Mouse (Mus musculus) embryo, embryonic 11.5 days (tissue): ENCODE measurements around the gene Alk.

Experiments
- DNase-seq: peaks from one replicate; pipeline ENCODE4 v3.0.0-alpha.2; 2012; ENCODE audit warnings: low read depth, low spot score

Alk gene

DNA sequence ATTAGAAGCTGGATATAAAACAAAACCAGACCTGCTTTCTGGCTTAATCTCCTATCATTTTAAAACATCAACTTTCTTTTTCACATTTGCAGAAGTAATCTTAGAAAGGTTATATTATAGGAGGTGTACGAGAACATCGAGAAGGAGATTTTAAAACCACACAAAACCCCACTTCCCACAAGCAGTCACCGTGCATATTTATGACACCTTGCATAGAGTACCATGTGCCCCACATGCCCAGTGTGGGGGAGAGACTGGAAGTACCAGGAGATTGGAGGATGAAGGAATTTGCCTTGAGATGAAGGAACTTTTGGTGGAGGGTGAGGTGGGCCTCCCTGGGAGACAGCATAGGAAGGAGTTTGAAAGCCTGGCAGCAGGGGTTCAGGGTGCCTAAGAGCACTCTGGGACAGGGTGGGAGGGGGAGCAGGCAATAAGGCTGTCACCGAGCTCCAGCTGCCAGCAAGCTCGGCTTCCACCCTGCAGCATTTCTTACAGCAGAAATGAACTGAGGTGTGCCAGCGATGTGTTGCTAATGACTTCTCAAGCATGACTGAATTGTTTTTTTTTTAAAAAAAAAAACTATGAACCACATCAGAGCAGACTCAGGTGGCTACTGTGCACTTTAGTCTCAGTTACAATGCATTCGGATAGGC lies 459.4 kb downstream of the Alk start:
- DNase-seq, result no peak

DNA sequence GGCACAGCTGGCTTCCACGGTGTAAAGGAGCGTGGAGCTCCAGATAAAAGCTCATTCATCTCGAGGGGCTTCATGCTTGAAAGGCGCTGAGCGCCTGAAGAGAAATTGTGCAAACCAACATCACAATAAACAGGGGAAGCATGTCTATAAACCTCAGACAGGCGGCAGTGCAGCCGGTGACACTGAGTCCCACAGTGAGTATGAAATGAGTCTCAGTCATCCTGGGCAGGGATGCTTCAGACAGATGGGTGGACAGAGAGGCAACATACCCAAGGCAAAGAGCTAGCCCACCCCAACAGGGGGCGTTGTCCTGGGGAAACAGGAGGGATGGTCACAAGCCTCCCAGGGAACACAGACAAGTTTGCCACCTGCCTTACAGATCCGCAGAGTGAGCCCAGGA lies 460.0 kb downstream of the Alk start:
- no peak for DNase-seq

DNA sequence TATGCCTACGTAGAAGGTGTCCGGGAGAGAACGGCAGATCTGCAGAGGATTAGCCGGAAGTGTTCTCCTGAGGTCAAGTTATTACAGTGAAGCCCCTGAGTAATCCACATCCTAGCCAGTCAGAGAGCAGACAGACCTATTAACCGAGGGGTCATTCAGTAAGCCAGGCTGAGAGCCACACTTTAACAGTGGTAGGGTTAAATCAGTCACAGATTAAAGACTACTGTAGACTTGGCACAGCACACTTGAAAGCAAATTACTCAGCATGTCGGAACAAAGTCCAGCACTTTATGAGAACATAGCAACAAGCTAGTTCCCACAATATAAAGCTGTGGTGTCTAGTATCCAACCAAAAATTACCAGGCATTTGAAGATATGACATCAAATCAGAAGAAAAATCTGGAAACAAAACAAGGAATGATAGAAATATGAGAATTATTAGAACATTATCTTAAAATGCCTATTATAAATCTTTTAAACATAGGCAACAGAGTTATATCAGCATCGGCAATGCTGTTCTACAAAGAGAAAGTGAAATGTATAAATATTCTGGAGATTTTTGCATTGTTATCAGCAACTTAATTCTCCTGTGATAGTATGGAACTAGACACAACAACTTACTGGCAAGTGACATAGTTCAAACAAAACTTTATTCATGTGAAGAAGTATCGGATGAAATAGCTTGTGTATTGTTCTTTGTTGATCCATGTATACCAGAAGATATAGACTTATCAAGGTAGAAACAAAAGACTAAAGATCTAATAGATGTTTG lies 472.1 kb downstream of the Alk start:
- DNase-seq, result no peak

DNA sequence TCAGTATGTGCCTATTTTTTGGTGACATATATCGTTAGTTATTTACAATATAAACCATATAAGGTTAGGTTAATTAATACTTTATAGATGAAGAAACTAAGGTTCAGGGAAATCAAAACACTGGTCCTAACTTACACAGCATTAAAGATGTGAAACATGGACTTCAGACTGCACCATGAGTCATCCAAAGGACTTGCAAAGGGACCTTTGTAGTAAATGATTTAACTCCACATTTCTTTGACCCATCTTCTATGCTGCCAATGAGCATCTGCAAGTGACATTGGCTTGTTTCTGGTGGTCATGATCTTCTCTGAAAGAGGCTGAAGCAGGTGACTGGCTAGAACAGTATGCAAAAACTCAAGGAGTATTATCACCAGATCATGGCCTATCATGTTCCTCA lies 482.8 kb downstream of the Alk start:
- DNase-seq, result no peak

DNA sequence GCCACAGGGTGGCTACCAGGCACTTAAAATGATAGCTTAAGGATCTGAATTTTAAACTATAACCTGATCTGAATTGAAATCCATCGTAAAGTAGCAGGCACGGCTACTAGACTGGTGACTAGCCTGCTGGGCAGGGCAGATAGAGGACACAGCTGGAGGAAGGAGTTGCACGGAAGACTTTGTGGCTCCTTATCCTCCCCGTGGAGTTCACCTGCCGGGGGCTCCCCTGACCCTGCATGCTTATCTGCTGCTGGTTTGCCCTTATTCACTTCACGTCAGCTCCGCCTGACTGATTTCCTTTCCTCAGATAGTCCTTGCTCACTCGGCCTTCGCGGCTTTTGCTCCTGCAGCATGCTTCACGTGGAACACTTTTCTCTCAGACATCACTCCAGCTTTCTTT lies 484.1 kb downstream of the Alk start:
- no peak for DNase-seq

DNA sequence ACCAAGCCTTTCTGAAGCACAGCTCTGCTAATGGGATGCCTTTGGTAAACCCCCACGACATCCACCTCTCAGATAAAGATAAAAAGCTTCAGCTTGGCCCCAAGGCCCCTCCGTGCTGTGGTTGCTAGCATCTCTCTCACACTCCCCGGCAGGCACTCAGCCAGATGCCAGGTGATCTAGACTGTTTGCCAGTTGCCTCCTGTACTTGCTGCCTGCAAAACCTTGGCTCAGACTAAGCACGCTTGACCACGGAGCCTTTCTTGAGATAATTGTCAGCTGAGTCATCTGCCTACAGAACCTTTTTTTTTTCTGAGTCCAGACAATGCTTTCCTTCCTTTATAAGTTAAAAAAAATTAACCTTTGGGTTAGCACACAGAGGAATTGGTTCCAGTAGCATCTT lies 486.1 kb downstream of the Alk start:
- no peak for DNase-seq

DNA sequence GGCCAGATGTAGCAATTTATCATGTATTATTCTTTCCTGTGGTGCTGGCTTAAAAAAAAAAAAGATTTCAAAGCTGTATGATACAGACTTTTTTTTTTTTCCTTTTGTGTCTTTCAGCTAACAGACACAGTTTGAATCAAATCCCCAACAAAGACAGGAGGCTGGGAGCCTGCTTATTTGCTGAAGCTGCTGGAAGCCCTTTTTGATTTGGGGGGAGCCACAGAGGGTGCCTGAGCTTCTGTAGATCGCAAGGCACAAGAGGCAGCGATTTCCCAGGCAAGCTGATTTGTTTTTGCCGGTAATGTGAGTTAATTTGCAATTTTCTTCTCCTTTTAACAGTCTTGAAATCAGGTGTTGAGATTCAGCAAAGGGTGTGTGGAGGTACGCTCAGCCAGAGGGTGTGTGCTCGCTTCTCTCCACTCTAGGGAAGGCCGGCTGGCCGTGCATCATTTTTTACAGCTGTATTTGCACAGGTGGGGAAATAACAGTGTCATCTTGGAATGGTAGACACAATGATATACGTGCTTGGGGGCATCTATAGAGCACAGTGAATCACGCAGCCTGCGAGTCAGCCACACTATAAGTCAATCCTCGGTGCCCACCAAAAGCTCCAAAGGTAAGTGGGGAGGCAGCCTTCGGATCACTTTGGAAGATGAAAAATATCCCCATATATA lies 489.0 kb downstream of the Alk start:
- no peak for DNase-seq

DNA sequence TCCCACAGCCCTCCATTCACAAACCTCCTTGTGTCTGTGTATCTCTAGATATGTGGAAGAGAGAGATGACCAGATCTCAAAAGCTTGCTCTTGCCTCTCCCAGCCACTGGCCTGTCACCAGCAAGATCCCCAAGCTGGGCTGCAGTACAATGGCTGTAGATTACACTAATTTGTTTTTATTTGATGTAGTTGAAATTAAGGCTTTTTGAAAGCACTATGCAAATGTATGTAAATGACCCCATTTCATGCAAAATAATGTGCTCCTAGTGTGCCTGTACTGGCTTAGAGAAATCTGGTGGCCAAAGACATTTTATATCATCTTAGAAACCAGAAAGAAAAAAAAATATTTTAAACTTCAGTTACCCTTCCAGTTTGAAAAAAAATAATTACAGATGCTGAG lies 492.4 kb downstream of the Alk start:
- no peak for DNase-seq

DNA sequence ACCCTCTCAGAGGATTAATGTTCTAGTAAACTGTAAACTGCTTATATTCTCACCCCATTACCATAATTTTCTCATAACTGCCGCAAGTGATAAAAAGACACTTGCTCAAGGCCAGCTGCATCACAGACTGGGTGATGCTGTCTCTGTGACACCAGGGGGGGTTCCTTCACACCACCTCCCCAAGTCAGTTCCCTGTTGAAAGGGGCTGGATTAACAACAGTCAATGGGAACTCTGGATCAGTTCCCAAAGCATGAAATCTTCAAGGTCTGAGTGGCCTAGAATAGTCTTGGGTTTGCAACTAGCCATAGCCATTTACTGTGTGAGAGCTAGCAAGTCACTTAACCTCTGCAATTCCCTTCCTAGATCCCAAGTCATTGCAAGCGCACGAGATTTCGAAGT lies 492.9 kb downstream of the Alk start:
- DNase-seq, result no peak

DNA sequence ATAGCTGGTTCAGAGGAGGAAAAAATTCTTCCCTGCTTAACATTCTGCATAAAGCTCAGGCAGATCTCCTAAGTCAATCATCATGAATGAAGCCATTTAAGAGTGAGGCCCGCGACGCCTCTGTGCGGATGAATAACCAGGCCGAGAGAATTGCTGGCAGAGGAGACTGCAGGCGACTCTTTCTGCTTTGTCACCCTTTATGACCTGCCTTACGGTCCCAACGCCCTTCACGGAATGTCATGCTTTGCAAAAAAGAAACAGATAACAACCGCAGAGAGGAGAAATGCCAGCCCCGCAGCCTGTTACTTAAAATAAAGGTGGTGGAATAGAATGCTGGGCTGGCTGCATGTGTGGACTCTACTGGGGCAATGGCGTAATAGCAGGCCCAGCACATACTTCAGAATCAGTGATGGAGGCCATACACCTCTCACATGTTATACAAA lies 517.1 kb downstream of the Alk start:
- no peak for DNase-seq

DNA sequence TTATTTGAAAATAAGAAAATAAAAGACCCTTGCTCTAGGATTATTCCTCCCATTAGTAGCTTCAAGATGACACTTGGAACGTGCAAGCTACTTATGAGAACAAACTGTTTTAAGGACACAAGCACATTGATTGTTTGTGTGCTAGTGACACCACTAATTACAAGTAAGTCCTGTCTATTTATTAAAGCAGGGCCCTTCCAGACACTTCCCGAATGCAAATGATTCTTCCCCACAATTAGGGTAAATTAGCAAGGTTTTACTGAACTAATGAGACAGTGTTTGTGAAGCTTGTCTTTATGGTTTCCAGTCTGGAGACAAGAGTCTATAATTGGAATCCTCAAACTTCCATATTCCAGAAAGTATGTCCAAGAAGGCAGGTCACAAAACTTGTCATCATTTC lies 523.0 kb downstream of the Alk start:
- no peak for DNase-seq

DNA sequence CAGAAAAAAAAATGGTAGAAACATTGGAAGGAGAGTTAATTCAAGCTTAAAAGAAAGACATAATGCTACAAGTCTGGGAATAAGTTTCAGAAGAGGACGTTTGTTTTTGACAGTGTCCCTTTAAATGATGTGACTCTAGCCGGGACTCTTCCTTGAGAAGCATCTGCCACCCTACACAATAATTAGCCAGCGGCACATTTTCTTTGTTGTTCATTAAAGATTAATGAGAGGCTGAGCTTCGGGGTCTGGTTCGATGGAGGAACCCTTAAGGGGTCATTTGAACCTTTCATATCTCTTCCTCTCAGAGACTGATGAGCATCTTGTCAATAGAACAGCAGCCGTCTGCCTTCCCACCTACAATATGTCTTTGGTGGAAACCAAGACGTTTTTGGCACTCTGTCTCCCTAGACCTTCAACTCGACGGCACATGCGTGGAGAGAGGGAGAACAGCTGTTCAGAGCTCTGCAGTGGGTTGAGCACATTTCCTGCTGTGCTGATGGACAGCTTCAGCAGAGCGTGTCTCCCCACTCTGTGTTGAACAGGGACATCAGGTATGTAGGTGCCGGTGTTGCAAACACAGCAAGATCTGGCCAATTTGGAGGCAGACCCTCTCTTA lies 528.0 kb downstream of the Alk start:
- DNase-seq, result no peak

DNA sequence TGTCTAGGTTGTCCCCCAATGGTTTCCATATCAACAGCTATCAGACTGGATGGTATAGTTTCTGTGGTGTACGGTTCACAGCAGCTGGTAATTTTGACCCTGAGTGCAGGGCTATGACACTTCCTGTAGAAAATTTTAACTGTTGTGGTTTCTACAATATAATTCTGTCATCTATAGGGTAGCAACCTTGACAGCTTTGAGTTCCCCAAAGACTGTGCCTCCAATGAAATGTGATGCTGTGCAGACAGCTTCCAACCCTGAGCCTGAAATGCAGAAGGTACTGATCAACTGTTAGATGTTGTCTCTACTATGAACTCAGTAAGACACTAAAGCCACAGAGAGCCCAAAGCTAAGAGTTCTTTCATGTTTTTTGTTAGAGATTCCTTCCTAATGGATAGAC lies 532.6 kb downstream of the Alk start:
- no peak for DNase-seq

DNA sequence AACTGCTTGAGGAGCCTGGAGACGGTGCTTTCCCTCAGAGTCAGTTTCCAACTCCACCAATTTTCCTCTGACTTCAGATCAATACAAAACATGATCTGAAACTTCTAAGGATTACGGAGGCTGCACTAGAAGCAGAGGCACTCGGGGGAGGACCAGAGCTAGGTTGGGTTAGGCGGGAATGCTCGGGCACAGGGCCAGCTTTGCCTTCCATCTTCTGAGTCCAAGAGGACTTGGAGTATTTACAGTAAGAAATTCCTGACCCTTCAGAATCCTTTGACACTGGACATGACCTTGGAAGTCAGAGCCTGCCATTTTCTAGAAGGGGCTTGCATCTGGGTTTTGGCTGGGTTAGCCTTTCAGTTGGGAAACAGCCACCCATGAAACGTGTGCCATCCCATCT lies 536.3 kb downstream of the Alk start:
- no peak for DNase-seq

DNA sequence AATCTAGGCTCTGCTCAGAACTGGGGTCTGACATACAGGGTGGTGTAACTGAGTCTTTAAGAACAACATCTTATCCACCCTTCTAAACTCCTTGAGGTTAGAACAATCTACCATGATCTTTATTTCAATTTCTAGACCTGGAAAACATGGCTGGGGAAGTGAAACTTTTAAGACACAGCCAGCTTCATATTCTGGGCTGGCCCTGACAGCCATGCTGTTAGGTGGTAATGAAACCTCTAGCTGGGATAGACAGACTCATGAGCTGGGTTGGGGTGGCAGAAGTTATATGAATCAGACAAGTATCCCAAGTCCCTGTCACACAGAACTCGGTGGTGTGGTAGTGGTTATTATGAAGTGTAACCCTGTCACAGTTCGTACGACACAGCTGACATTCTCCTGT lies 541.4 kb downstream of the Alk start:
- DNase-seq, result no peak

DNA sequence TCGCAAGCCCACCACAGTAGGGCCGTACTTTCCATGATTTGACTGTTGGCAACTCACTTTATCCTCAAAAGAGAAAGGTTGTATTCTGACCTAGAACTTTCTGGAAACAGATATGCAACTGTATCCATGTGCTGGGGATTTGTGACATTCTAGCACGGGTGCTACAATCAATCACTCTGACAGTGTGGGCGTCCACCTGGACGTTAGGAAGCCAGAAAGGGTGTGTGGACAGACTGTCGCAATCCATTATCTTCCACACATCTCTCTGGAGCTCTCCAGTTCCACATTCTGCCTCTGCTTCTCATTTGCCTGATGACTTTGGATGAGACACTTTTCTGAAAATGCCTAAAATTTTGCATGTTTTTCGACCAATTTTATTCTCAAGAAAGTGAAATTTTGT lies 545.1 kb downstream of the Alk start:
- no peak for DNase-seq

DNA sequence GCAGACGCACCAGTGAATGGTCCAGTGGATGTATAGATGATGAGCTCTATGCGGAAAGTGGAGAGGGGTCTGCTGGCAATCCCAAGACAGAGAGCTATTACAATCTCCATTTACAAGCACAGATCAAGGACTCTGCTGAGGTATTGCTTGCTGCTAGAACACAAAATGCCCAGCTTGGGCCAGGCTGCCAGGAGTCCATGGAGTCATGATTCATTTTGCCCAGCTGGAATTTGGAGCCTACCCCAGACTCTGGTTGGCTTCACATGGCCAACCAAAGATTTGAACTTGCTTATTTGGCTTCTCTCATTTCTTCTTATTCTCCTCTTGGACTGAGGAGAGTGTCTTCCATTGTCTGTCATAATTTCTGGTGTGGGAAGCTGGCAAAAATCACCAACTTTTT lies 558.8 kb downstream of the Alk start:
- no peak for DNase-seq

DNA sequence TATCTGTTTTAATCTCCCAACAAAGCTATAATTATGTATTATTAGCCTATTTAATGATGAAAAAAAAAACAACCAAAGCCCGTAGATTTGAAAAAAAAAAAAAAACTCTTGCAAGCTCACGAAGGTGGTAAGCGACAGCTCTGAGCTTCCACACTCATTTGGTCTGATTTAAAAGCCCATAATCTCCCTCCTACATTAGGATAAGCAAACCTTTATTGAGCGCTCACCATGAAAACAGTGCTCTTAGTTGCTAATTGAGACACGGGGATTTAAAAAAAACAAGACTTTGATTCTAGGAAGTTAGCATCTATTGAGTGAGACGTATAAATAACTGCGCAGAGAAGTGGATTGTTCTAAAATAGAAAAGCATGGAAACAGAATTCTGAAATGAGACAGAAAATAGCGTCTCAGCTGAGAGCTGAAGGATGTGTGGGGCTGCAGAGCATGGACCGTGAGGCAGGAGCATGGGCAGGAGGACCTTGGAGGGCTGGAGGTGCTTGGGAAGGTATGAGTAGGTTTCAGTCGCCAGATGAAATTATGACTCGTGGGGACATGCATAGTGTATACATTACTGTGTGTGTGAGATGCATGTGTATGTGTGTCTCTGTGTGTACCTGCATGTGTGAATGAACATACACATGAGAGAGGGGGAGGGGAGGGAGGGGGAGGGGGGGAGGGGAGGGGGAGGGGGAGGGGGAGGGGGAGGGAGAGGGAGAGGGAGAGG lies 560.6 kb downstream of the Alk start:
- no peak for DNase-seq

DNA sequence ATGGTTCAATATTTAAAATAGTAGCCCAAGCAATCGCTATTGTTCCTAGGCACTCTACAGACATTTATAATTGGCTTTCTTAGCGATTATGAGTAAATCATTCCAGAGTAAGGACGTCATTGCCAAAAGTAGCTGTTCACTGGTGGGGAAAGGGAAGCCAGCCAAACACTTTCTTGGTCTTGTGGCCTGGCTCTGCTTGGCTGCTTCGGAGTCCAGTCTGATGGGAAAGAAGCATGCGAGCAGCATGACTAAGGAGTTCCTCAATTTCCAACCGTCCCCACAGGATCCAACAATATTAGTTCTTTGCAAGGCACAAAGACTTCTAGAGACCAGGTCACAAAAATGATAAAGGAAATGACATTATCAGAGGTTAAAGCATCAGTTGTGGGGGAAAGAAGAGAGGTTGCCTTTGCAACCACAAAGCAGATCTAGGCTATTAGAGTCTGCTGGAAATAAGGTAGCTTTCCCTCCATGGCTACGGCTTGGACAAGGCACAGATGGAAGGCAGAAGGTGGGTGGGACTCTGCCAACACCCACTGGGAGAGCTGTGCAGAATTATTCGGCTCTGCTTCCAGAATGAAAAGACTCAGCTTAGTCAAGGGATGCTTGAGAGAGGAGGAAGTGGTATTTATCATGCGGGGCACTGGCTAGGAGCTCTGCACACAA lies 561.3 kb downstream of the Alk start:
- no peak for DNase-seq

DNA sequence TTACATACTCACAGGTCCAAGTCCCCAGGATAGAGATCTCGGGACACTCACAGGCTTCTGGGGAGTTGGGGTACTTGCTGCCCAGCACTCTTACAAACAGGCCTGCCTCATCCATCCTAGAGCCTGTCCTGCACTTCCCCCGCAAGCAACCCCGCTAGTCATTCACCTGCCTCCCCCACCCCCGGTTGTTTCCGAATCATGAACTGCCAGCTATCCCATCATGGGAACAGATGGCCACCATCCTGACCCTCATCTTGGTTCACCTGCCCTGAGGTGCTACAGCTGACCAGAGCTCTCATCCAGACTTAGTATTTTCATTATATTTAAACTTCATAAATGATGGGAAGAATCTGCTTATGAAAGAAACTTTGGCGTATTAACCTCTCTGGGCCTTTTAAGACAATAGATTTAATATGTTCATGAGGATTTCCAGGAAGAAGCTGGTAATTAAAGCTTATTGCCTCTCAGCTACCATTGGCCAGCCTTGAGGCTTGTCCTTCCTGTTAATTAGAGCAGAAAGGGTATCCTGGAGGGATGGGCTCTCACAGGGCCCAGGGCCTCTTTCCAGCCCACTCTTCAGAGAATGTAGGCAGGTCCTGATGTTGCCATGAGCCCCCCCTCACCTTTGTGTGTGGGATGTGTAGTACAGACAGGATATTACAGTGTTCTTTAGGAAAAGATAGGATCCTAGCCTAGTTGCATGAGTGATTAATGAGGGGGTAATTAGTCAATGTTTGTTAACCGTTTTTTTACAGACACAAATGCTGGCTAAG lies 565.1 kb downstream of the Alk start:
- DNase-seq, result no peak

DNA sequence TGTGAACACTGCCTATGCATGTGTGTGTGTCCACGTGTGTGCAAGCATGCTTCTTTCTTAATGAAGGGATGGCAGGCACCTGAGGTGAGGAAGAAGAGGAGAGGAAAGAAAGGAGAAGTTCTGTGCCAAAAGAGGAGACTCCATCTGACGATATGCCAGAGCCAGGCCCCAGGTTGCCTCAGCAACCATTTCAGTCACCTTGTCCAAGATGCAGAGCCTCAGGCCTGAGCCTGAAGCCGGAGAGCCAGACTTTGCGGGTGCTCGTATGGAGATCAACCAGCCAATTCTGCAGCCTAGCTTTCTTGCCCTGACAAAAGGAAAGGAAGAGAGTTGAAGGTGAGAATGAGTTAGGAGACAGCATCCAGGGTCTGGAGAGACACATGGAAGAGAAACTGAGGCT lies 566.1 kb downstream of the Alk start:
- DNase-seq, result no peak
